Mouse (Mus musculus) cortical plate, adult 2 months (tissue): ENCODE measurements around the gene Sestd1. TPM values are rescaled to one million over a fixed set of nuclear protein-coding genes. Genes with fewer than 3 reads are reported as not detected.

Experiments
- H3K27ac ChIP-seq: fragments of 200-500 bp; 2 replicates; pipeline ENCODE4 v1.5.1; 2012; ENCODE audit warnings: low read length, control low read depth, inconsistent platforms; ENCODE audit not compliant: insufficient read depth
- H3K4me1 ChIP-seq: fragments of 200-500 bp; 2 replicates; pipeline ENCODE4 v1.6.1; 2011; ENCODE audit warnings: low read length; ENCODE audit not compliant: control insufficient read depth, insufficient read depth
- H3K4me3 ChIP-seq: fragments of 200-500 bp; 2 replicates; pipeline ENCODE4 v1.5.1; 2011; ENCODE audit warnings: mild to moderate bottlenecking, low read length, control low read depth; ENCODE audit not compliant: insufficient read depth
- CTCF ChIP-seq: fragments of 200-500 bp; IDR thresholded peaks from 2 replicates; pipeline ENCODE4 v1.5.1; 2011; ENCODE audit warnings: mild to moderate bottlenecking, control low read depth, low read length; ENCODE audit not compliant: insufficient read depth; ENCODE audit errors: extremely low read depth
- POLR2A ChIP-seq: fragments of 200-500 bp; IDR thresholded peaks from 2 replicates; pipeline ENCODE4 v1.6.1; 2011; ENCODE audit warnings: mild to moderate bottlenecking, low read length, control low read depth; ENCODE audit not compliant: insufficient read depth; ENCODE audit errors: extremely low read depth
- polyA plus RNA-seq: library from polyadenylated mRNA; depleted of rRNA; stranded (reverse); fragments of >200 nt; gene quantifications from 2 replicates; pipeline ENCODE4 v1.2.3, GENCODE M21; 2012

Sestd1 gene
- polyA plus RNA-seq, 1 experiment: 29.2 TPM

- TF ChIP-seq CTCF: no peak
- TF ChIP-seq POLR2A: no peak
- Histone ChIP-seq H3K27ac (no peak overlapping the region), H3K4me3 (no peak overlapping the region), H3K4me1 (no peaks in the 10 kb centered on the region)
Observed at GRCm38 (mm10) chr2:77238046-77238445, 42.3 kb downstream of the Sestd1 start.

DNA sequence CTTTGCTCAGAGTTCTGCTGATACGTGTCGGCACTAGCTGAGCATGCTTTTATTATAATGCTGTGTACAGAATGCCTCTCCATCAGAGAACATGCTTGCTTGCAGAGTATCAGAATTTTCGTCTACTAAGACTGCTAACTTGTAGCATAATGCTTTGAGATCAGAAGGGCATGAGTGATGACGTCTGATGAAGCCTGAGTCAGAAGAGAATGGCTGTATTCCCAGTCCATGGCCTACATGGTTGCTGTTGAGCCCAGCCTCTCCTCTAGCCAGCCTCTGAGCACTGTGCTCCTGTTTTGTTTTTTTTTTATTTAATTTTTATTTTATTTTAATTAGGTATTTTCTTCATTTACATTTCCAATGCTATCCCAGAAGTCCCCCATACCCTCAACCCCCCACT lies 43.5 kb downstream of the Sestd1 start:
- no peak overlapping the region for H3K4me3 ChIP-seq
- H3K4me1 ChIP-seq: no peaks in the 10 kb centered on the region
- TF ChIP-seq CTCF: no peak
- TF ChIP-seq POLR2A: no peak

GRCm38 (mm10) chr2:77235896-77236295 lies 44.5 kb downstream of the Sestd1 start:
- Histone ChIP-seq H3K4me3 (no peak overlapping the region), H3K27ac (no peak overlapping the region), H3K4me1 (no peaks in the 10 kb centered on the region)
- TF ChIP-seq POLR2A (no peak), CTCF (no peak)

More for the DNA sequence above, 43.5 kb downstream of the Sestd1 start:
- no peak overlapping the region for H3K27ac ChIP-seq

- Histone ChIP-seq H3K27ac (no peak overlapping the region), H3K4me1 (no peaks in the 10 kb centered on the region), H3K4me3 (no peak overlapping the region)
- TF ChIP-seq POLR2A (no peak), CTCF (no peak)
Observed at GRCm38 (mm10) chr2:77232604-77233003, 47.8 kb downstream of the Sestd1 start.

DNA sequence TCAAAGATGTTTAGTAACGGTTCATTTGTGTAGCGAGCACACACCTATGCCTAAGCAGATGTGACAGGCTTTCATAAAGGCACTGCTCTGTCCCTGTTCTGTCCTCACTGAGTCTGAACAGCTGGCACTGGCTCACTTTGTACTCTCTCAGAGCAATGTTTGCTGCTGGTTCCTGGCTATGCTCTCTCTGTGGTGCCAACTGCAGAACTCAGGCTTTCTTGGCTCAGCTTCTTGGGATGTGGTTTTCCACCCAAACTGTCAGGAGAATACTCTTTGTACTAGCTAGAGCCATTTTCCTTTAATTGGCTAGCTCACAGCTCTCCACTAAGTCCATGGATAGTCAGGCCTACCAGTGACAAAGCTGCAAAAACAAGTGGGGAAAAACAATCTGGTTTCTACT lies 59.4 kb downstream of the Sestd1 start:
- Histone ChIP-seq H3K4me1 (no peaks in the 10 kb centered on the region; the same call in 1 of the 2 replicates), H3K4me3 (no peak overlapping the region), H3K27ac (no peak overlapping the region)
- TF ChIP-seq POLR2A (no peak), CTCF (no peak)

- Histone ChIP-seq H3K4me3 (no peak overlapping the region), H3K27ac (no peak overlapping the region), H3K4me1 (no peaks in the 10 kb centered on the region)
- TF ChIP-seq CTCF (no peak), POLR2A (no peak)
Observed at GRCm38 (mm10) chr2:77212885-77213284, 67.5 kb downstream of the Sestd1 start.

DNA sequence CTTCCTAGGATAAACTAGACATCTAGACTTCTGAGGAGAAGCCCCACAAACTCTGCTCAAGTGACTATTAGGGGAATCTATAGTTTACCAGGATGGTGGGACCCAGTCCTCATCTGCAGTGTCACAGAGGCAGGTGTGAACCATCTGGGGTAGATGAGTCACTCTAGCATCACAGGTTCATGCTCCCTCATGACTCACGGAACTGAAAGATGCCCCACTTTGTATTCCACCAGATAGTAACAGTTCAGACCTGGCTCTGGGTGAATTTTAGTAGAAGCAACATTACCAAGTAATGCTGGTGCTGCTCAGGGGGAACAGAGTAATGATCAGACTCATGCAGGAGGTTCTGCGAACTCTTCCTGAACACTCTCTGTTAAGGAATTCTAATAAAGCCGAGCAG lies 73.4 kb downstream of the Sestd1 start:
- Histone ChIP-seq H3K4me3 (no peak overlapping the region), H3K27ac (no peak overlapping the region)
- TF ChIP-seq CTCF (no peak), POLR2A (no peak)

DNA sequence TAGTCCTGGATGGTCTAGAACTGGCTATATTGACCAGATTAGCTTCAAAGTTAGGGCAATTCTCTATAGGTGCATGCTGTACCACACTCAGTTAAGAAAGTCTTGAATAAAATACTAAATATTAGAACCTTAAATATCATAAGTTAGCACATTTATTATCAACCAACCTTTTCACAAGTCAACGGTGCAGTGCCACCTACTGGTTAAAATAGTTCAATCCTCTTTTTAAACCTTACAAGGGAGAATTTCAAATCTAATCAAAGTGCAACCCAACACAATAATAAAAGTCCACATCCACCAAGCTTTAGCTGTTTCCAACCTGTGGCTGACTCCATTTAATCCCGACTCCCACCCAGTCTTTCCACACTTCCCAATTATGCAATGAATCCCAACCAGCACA lies 76.5 kb downstream of the Sestd1 start:
- Histone ChIP-seq H3K27ac (no peak overlapping the region), H3K4me1 (peaks cover 13% of the 10 kb centered on the region), H3K4me3 (no peak overlapping the region)
- no peak for TF ChIP-seq CTCF
- TF ChIP-seq POLR2A: no peak

More for the DNA sequence above, 73.4 kb downstream of the Sestd1 start:
- peaks cover 6% of the 10 kb centered on the region for H3K4me1 ChIP-seq

GRCm38 (mm10) chr2:77201900-77202299 lies 78.5 kb downstream of the Sestd1 start:
- TF ChIP-seq POLR2A (no peak), CTCF (no peak)
- H3K4me1 ChIP-seq: peaks cover 12% of the 10 kb centered on the region
- no peak overlapping the region for H3K4me3 ChIP-seq
- no peak overlapping the region for H3K27ac ChIP-seq

DNA sequence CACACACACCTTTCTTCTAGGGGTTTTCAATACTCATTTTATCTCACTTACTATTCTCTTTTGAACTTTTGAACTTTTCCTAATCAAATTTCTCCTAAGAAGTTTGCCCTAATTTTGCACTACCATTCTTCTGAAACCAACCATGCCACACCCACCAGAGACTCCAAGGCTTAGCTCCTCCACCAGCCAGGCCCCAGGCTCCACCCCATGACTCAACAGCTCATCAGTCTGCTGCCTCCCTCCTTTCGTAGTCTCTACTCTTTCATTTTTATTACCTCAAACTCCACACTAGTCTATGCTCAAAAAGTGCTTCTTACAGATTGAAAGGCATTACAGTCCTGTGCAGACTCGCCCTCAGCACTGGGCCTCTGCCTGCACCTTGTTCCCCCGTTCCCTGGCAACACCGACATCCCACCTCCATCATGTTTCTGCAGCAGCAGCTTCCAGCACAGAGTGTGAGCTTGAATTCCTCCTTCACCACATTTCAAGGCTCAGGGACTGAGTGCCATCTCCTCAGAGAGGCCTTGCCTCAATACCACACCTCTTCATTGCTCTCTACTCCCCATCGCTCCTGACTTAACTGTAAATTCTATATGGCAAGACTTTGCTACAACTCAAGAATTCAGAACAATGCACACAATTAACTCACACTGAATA lies 79.3 kb downstream of the Sestd1 start:
- Histone ChIP-seq H3K27ac (no peak overlapping the region), H3K4me1 (peaks cover 12% of the 10 kb centered on the region), H3K4me3 (no peak overlapping the region)
- TF ChIP-seq POLR2A: no peak
- TF ChIP-seq CTCF: no peak

- no peak overlapping the region for H3K4me3 ChIP-seq
- peaks cover 12% of the 10 kb centered on the region for H3K4me1 ChIP-seq
- TF ChIP-seq POLR2A: no peak
- no peak for TF ChIP-seq CTCF
- no peak overlapping the region for H3K27ac ChIP-seq
Observed at GRCm38 (mm10) chr2:77200379-77200778, 80.0 kb downstream of the Sestd1 start.

DNA sequence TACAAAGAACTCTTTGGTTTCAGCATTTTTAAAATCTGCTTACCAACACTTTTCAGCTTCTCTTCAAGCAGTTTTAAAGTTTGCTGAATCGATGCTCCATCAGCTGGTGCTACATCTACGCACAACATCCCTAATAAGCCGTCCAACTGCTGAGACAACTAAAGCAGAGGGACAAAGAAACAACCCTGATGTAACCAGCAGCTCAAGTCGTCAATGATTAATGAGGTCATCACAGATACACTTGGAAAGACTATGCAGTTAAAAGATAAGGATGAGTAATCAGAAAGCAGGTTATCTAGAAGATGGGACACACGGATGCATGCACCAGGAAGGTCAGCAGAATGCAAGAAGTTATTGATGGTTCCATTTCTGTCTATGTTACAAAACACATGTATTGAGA lies 82.1 kb downstream of the Sestd1 start:
- TF ChIP-seq POLR2A (no peak), CTCF (no peak)
- Histone ChIP-seq H3K27ac (no peak overlapping the region), H3K4me1 (peaks cover 10% of the 10 kb centered on the region), H3K4me3 (no peak overlapping the region)
